Mouse (Mus musculus) cerebellum, adult 8-10 months (tissue): ENCODE results near the gene Ing1.
"Not testable (repeated sequence)": the region's sequence is repeated elsewhere in the genome, so short reads cannot be mapped to it uniquely, and the experiment has no call there.

ENCODE experiments used
- DNase-seq: peaks from one replicate; pipeline ENCODE4 v3.0.0; 2022

The Ing1 gene

GRCm38 (mm10) chr8:11552390-11552789 lies 3.0 kb upstream of the Ing1 start:
- no peak for DNase-seq

GRCm38 (mm10) chr8:11555720-11556591 lies 585 bp downstream of the Ing1 start:
- DNase-seq, result peak; percentile 98

- DNase-seq, result peak; percentile 61
Measured at GRCm38 (mm10) chr8:11556691-11557423, 1.5 kb downstream of the Ing1 start.

GRCm38 (mm10) chr8:11557424-11557767 lies 2.0 kb downstream of the Ing1 start:
- no peak for DNase-seq

- peak; percentile 96 for DNase-seq
Measured at GRCm38 (mm10) chr8:11557768-11558629, 2.6 kb downstream of the Ing1 start.

GRCm38 (mm10) chr8:11559511-11559910 lies 4.1 kb downstream of the Ing1 start:
- DNase-seq, result no peak

- DNase-seq, result no peak
Measured at GRCm38 (mm10) chr8:11560220-11560619, 4.8 kb downstream of the Ing1 start.

GRCm38 (mm10) chr8:11564236-11564635 lies 8.9 kb downstream of the Ing1 start:
- no peak for DNase-seq

- no peak for DNase-seq
Measured at GRCm38 (mm10) chr8:11564721-11565120, 9.3 kb downstream of the Ing1 start.

- not testable (repeated sequence) for DNase-seq
Measured at GRCm38 (mm10) chr8:11568193-11568592, 12.8 kb downstream of the Ing1 start.

- DNase-seq, result no peak
Measured at GRCm38 (mm10) chr8:11569260-11570097, 14.1 kb downstream of the Ing1 start.

- no peak for DNase-seq
Measured at GRCm38 (mm10) chr8:11570742-11571141, 15.4 kb downstream of the Ing1 start.

GRCm38 (mm10) chr8:11571950-11572349 lies 16.6 kb downstream of the Ing1 start:
- DNase-seq, result no peak

- no peak for DNase-seq
Measured at GRCm38 (mm10) chr8:11572428-11572827, 17.1 kb downstream of the Ing1 start.

- DNase-seq, result no peak
Measured at GRCm38 (mm10) chr8:11574911-11575603, 19.7 kb downstream of the Ing1 start.

GRCm38 (mm10) chr8:11575604-11576384 lies 20.4 kb downstream of the Ing1 start:
- no peak for DNase-seq

- DNase-seq, result no peak
Measured at GRCm38 (mm10) chr8:11585513-11586373, 30.4 kb downstream of the Ing1 start.

GRCm38 (mm10) chr8:11586374-11586745 lies 31.0 kb downstream of the Ing1 start:
- DNase-seq, result no peak

GRCm38 (mm10) chr8:11591837-11592236 lies 36.5 kb downstream of the Ing1 start:
- no peak for DNase-seq

GRCm38 (mm10) chr8:11592296-11592695 lies 36.9 kb downstream of the Ing1 start:
- no peak for DNase-seq
